In genomic region chr19:15984449-15985171, GRCm38 (mm10) we compare ENCODE assay signal across 8 mouse cellular contexts. TPM values are rescaled to one million over a fixed set of nuclear protein-coding genes. Genes with fewer than 3 reads are reported as not detected.
A peak's percentile ranks its signal among the peaks of the same experiment; 100 is the strongest.
DNase-seq lines count a peak whose midpoint lies in the region; ATAC-seq lines count a peak whose summit lies in the region.

Cep78 (minus strand) TSS chr19:15984989.

- DNase-seq in ZHBTc4 (ENCODE audit: low read depth, low spot score), result peak; percentile 96
- peak; percentile 83 to 88 for DNase-seq in gastrocnemius, adult 8-10 months (ENCODE audit: low spot score in 2 of 2)
- peak; percentile 95 for DNase-seq in induced T-regulatory cell, adult 2 months (ENCODE audit: low read depth)
- peak; percentile 79 to 88 for DNase-seq in left cerebral cortex, adult 9 months (ENCODE audit: low spot score in 2 of 2)
- DNase-seq in right cerebral cortex, postnatal 14 days, result peak; percentile 93
- peak; percentile 84 to 91 for DNase-seq in urinary bladder, postnatal 36 days (ENCODE audit: low spot score in 2 of 2)

- ATAC-seq in common myeloid progenitor, adult 5-6 weeks (replicated peaks; ENCODE audit: low read depth, poor library complexity, severe bottlenecking), result peak; percentile 84
- ATAC-seq in megakaryocyte progenitor cell, adult 5-6 weeks (replicated peaks; ENCODE audit: poor library complexity), result peak; percentile 90

RNA-seq across cellular contexts. Expression of gene Cep78, which starts in this region (rescaled TPM):
- total RNA-seq in common myeloid progenitor, adult 5-6 weeks (2017), result 17.7 and 19.7 TPM in 2 replicates
- 1 to 10 TPM; 1.7 to 3.4 (median 3.1) TPM for total RNA-seq in gastrocnemius, adult 8-10 months (2022)
- 13.0 and 17.4 TPM in 2 replicates for total RNA-seq in megakaryocyte progenitor cell, adult 5-6 weeks (2015)
- 17.8 and 25.2 TPM in 2 replicates for total RNA-seq in megakaryocyte progenitor cell, adult 5-6 weeks (2017)

Comparison
In these comparisons a context has a peak if more than half of its experiments do, and no peak if none do; other contexts are left out.
1. Peak in every context shown above with its lines: DNase-seq and ATAC-seq.